Comparison of ENCODE assay signal across 8 mouse cellular contexts in the genomic region with DNA sequence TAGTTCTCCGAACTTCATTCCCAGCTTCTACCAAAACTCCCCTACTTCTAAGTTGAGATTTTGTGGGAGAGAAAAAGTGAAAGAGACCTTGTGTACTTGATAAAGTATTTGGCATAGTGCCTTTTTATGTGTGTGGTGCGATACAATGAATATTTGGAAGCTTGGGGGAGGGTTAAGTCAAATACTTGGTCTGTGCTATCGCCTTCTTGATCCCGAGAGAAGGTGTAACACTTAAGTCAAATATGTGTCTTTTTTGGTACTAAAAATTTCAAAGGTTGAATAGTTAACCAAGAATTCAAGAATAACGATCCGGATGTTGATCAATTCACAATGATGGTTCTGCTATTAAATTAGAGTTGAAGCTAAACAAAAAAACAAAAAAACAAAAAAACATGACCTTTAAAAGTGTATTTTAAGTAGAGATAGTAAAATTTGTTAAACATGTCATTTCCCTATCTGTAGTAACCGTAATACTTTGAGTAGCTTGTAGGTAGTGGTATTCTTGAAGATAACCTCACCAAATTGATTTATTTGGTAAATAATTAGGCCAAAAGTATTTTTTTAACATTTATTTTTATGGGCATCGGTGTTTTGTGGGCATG. TPM values are rescaled to one million over a fixed set of nuclear protein-coding genes. Genes with fewer than 3 reads are reported as not detected.
DNase-seq lines count a peak whose midpoint lies in the region; ATAC-seq and TF ChIP-seq lines count a peak whose summit lies in the region.

No protein-coding gene starts in this region.

- H3K4me1 ChIP-seq in heart, embryonic 11.5 days (ENCODE audit: control insufficient read depth, insufficient read depth, low read length), result peaks cover 22% of the 10 kb centered on the region
- H3K4me1 ChIP-seq in CH12.LX (ENCODE audit: control insufficient read depth in 1 of 2, insufficient read depth in 2 of 2), result peaks cover 13 to 55% of the 10 kb centered on the region in 2 experiments
- H3K4me1 ChIP-seq in forebrain, embryonic 15.5 days, result peaks cover 32% of the 10 kb centered on the region
- H3K4me1 ChIP-seq in liver, embryonic 16.5 days (ENCODE audit: control insufficient read depth, low read depth, low read length), result peaks cover 23% of the 10 kb centered on the region

- 24% methylated on average over 8 of the region's 8 CpGs for WGBS in heart, embryonic 11.5 days (ENCODE audit: insufficient replicate concordance)
- WGBS in forebrain, embryonic 15.5 days, result 31% methylated on average over 8 of the region's 8 CpGs
- WGBS in liver, embryonic 16.5 days (ENCODE audit: insufficient replicate concordance), result 22% methylated on average over 8 of the region's 8 CpGs

- H3K9ac ChIP-seq in heart, embryonic 11.5 days (ENCODE audit: low read depth, low read length), result peak overlapping the region; percentile 95
- peak overlapping the region; percentile 97 for H3K9ac ChIP-seq in CH12.LX (ENCODE audit: insufficient read depth, low read depth)
- H3K9ac ChIP-seq in forebrain, embryonic 15.5 days (replicated peaks), result peak overlapping the region; percentile 84
- peak overlapping the region; percentile 95 for H3K9ac ChIP-seq in liver, embryonic 16.5 days (ENCODE audit: low read depth, low read length)

- H3K27ac ChIP-seq in heart, embryonic 11.5 days (ENCODE audit: low read depth, low read length), result peak overlapping the region; percentile 100
- peak overlapping the region; percentile 93 for H3K27ac ChIP-seq in CH12.LX (ENCODE audit: insufficient read depth, low read depth)
- peak overlapping the region; percentile 99 for H3K27ac ChIP-seq in forebrain, embryonic 15.5 days (replicated peaks)
- peak overlapping the region; percentile 98 for H3K27ac ChIP-seq in liver, embryonic 16.5 days (ENCODE audit: low read length)

- dilution Hi-C loops in CH12.LX (cut with MboI; ENCODE audit: extremely low pct_ligation_motif_present, extremely low pct_unique_long_range_greater_than_20kb, low sequenced_read_pairs), result no loop called here

- no peak for TF ChIP-seq RAD21 in CH12.LX (IDR thresholded peaks at IDR 0.05; ENCODE audit: low read depth, low read length)

- H3K79me2 ChIP-seq in CH12.LX (replicated peaks; ENCODE audit: control insufficient read depth, extremely low read depth, insufficient read depth, poor library complexity, severe bottlenecking), result peaks cover 51% of the 10 kb centered on the region

- no peaks in the 10 kb centered on the region; the same call in 1 of the 2 replicates for H3K36me3 ChIP-seq in heart, embryonic 11.5 days (ENCODE audit: control insufficient read depth, insufficient read depth, low read length)
- peaks cover 6 to 49% of the 10 kb centered on the region in 2 experiments for H3K36me3 ChIP-seq in CH12.LX (replicated peaks in 1 of 2; ENCODE audit: control insufficient read depth in 1 of 2, insufficient read depth in 1 of 2, low read length in 1 of 2)
- no peaks in the 10 kb centered on the region for H3K36me3 ChIP-seq in forebrain, embryonic 15.5 days
- no peaks in the 10 kb centered on the region for H3K36me3 ChIP-seq in liver, embryonic 16.5 days (ENCODE audit: control insufficient read depth, insufficient read depth)

- no peak for TF ChIP-seq CTCF in CH12.LX (conservative IDR thresholded peaks at IDR 0.05 in 1 of 2, IDR thresholded peaks at IDR 0.05 in 1 of 2; ENCODE audit: low read depth in 2 of 2, low read length in 2 of 2)

- ATAC-seq in heart, embryonic 11.5 days (replicated peaks; ENCODE audit: insufficient number of reproducible peaks, low FRiP score, low TSS enrichment), result no peak
- no peak for ATAC-seq in forebrain, embryonic 15.5 days (replicated peaks)
- no peak for ATAC-seq in liver, embryonic 16.5 days (ENCODE audit: low read depth)

- TF ChIP-seq EP300 in CH12.LX (IDR thresholded peaks at IDR 0.05; ENCODE audit: low read length), result no peak

- H3K4me2 ChIP-seq in heart, embryonic 11.5 days, result peak overlapping the region; percentile 74
- H3K4me2 ChIP-seq in CH12.LX (ENCODE audit: insufficient read depth, low read depth, poor library complexity, severe bottlenecking), result peak overlapping the region; percentile 60; the same call in 1 of the 2 replicates
- peak overlapping the region; percentile 80 for H3K4me2 ChIP-seq in forebrain, embryonic 15.5 days (replicated peaks)
- H3K4me2 ChIP-seq in liver, embryonic 16.5 days (ENCODE audit: low read depth, low read length), result peak overlapping the region; percentile 92

- no peaks in the 10 kb centered on the region for H3K27me3 ChIP-seq in heart, embryonic 11.5 days (ENCODE audit: control insufficient read depth, insufficient read depth, low read length)
- H3K27me3 ChIP-seq in CH12.LX (replicated peaks), result no peaks in the 10 kb centered on the region
- no peaks in the 10 kb centered on the region for H3K27me3 ChIP-seq in forebrain, embryonic 15.5 days
- H3K27me3 ChIP-seq in liver, embryonic 16.5 days (ENCODE audit: control insufficient read depth, insufficient read depth, low read depth, low read length), result no peaks in the 10 kb centered on the region

- no peak for DNase-seq in heart, adult 8-10 months (ENCODE audit: low spot score)
- no peak for DNase-seq in CH12.LX (ENCODE audit: extremely low read depth)
- DNase-seq in retina, embryonic 14.5 days (ENCODE audit: low spot score), result no peak
- no peak for DNase-seq in adrenal gland, adult 8-10 months
- no peak for DNase-seq in adipocyte (ENCODE audit: low spot score)

- TF ChIP-seq POLR2A in CH12.LX (IDR thresholded peaks at IDR 0.05; ENCODE audit: low read depth, low read length), result no peak

- no peaks in the 10 kb centered on the region for H3K9me3 ChIP-seq in heart, embryonic 11.5 days (replicated peaks; ENCODE audit: control insufficient read depth, low read length)
- H3K9me3 ChIP-seq in CH12.LX (replicated peaks; ENCODE audit: low read length), result no peaks in the 10 kb centered on the region
- no peaks in the 10 kb centered on the region for H3K9me3 ChIP-seq in forebrain, embryonic 15.5 days
- no peaks in the 10 kb centered on the region for H3K9me3 ChIP-seq in liver, embryonic 16.5 days (replicated peaks; ENCODE audit: control insufficient read depth, low read length)

- peak overlapping the region; percentile 77 for H3K4me3 ChIP-seq in heart, embryonic 11.5 days (ENCODE audit: low read depth, low read length)
- peak overlapping the region; percentile 69 to 86 (median 84) for H3K4me3 ChIP-seq in CH12.LX (replicated peaks in 1 of 3; ENCODE audit: low read depth in 2 of 3, low read length in 2 of 3, poor library complexity in 1 of 3)
- H3K4me3 ChIP-seq in forebrain, embryonic 15.5 days, result peak overlapping the region; percentile 63
- H3K4me3 ChIP-seq in liver, embryonic 16.5 days (ENCODE audit: low read depth, low read length), result peak overlapping the region; percentile 95

- in situ Hi-C loops in CH12.LX (cut with MboI; ENCODE audit: low pct_ligation_motif_present, low pct_unique_long_range_greater_than_20kb, low sequenced_read_pairs), result no loop called here

TF ChIP-seq in CH12.LX, 34 proteins besides CTCF, POLR2A, EP300 and RAD21:
- TF ChIP-seq ETS1 (conservative IDR thresholded peaks at IDR 0.05; ENCODE audit: low read depth, low read length) (no peak), CHD1 (IDR thresholded peaks at IDR 0.05; ENCODE audit: low read depth, low read length) (peak; percentile 89; the same call in 1 of the 2 replicates), ELF1 (IDR thresholded peaks at IDR 0.05; ENCODE audit: low read depth, low read length) (no peak), HCFC1 (IDR thresholded peaks at IDR 0.05; ENCODE audit: low read depth, low read length) (no peak), NELFE (IDR thresholded peaks at IDR 0.05; ENCODE audit: low read depth, low read length) (no peak)
TF ChIP-seq in CH12.LX: peak in this region for 1.

RNA-seq across cellular contexts. Expression of a gene that starts 1.0 kb away (rescaled TPM):
- polyA plus RNA-seq in heart, embryonic 11.5 days (2014; fragmentation: Nextera tagmentation; extraction: Ambion mirVana), result 87.5 and 89.1 TPM in 2 replicates
- 10 to 100 TPM; 28.4 to 36.5 (median 31.4) TPM for total RNA-seq in heart, adult 8-10 months (2022)
- total RNA-seq in CH12.LX (2012; rRNA removed) (274 and 280 TPM in 2 replicates), CH12.LX (2014; rRNA removed) (545 and 591 TPM in 2 replicates)
- 188 and 214 TPM in 2 replicates for polyA plus RNA-seq in CH12.LX (2012; ENCODE audit: insufficient read length, low read depth)
- 34.7 and 35.4 TPM in 2 replicates for polyA plus RNA-seq in forebrain, embryonic 15.5 days (2015; fragmentation: Nextera tagmentation; extraction: Ambion mirVana)
- 43.8 and 44.6 TPM in 2 replicates for polyA plus RNA-seq in liver, embryonic 16.5 days (2015; fragmentation: Nextera tagmentation; extraction: Ambion mirVana)
- total RNA-seq in adrenal gland, adult 8-10 months (2022), result 10 to 100 TPM; 36.2 to 57.5 (median 40.1) TPM

RNA-seq across cellular contexts. Expression of a gene that starts 1.1 kb away (rescaled TPM):
- polyA plus RNA-seq in heart, embryonic 11.5 days (2014; fragmentation: Nextera tagmentation; extraction: Ambion mirVana), result 723 and 731 TPM in 2 replicates
- total RNA-seq in heart, adult 8-10 months (2022), result 100 to 1,000 TPM; 233 to 250 (median 245) TPM
- total RNA-seq in CH12.LX (2012; rRNA removed) (208 and 419 TPM in 2 replicates), CH12.LX (2014; rRNA removed) (358 and 369 TPM in 2 replicates)
- polyA plus RNA-seq in CH12.LX (2012; ENCODE audit: insufficient read length, low read depth), result 172 and 204 TPM in 2 replicates
- polyA plus RNA-seq in forebrain, embryonic 15.5 days (2015; fragmentation: Nextera tagmentation; extraction: Ambion mirVana), result 169 and 188 TPM in 2 replicates
- 223 and 235 TPM in 2 replicates for polyA plus RNA-seq in liver, embryonic 16.5 days (2015; fragmentation: Nextera tagmentation; extraction: Ambion mirVana)
- total RNA-seq in adrenal gland, adult 8-10 months (2022), result 100 to 1,000 TPM; 117 to 219 (median 160) TPM

RNA-seq across cellular contexts. Expression of a gene that starts 31.5 kb away (rescaled TPM):
- 6.5 and 7.6 TPM in 2 replicates for polyA plus RNA-seq in heart, embryonic 11.5 days (2014; fragmentation: Nextera tagmentation; extraction: Ambion mirVana)
- 1 to 10 TPM; 2.9 to 4.2 (median 3.7) TPM for total RNA-seq in heart, adult 8-10 months (2022)
- total RNA-seq in CH12.LX (2012; rRNA removed) (5.9 and 8.4 TPM in 2 replicates), CH12.LX (2014; rRNA removed) (7.4 and 8.0 TPM in 2 replicates)
- 5.4 and 6.2 TPM in 2 replicates for polyA plus RNA-seq in CH12.LX (2012; ENCODE audit: insufficient read length, low read depth)
- polyA plus RNA-seq in forebrain, embryonic 15.5 days (2015; fragmentation: Nextera tagmentation; extraction: Ambion mirVana), result 14.1 and 16.1 TPM in 2 replicates
- polyA plus RNA-seq in liver, embryonic 16.5 days (2015; fragmentation: Nextera tagmentation; extraction: Ambion mirVana), result 2.1 and 2.2 TPM in 2 replicates
- total RNA-seq in adrenal gland, adult 8-10 months (2022), result 1 to 10 TPM; 4.2 to 6.8 (median 5.3) TPM

RNA-seq across cellular contexts. Expression of a gene that starts 58.5 kb away (rescaled TPM):
- not detected in 2 replicates for polyA plus RNA-seq in heart, embryonic 11.5 days (2014; fragmentation: Nextera tagmentation; extraction: Ambion mirVana)
- not detected for total RNA-seq in heart, adult 8-10 months (2022)
- total RNA-seq in CH12.LX (2012; rRNA removed) (not detected in 2 replicates), CH12.LX (2014; rRNA removed) (not detected in 2 replicates)
- not detected in 2 replicates for polyA plus RNA-seq in CH12.LX (2012; ENCODE audit: insufficient read length, low read depth)
- not detected in 2 replicates for polyA plus RNA-seq in forebrain, embryonic 15.5 days (2015; fragmentation: Nextera tagmentation; extraction: Ambion mirVana)
- 0.02 and 0.04 TPM in 2 replicates for polyA plus RNA-seq in liver, embryonic 16.5 days (2015; fragmentation: Nextera tagmentation; extraction: Ambion mirVana)
- not detected for total RNA-seq in adrenal gland, adult 8-10 months (2022)
